In genomic region chr17:79472106-79472995, GRCm38 (mm10) we compare ENCODE assay signal across 10 mouse cellular contexts.
A peak's percentile ranks its signal among the peaks of the same experiment; 100 is the strongest.
DNase-seq lines count a peak whose midpoint lies in the region; ATAC-seq and TF ChIP-seq lines count a peak whose summit lies in the region.
"Had no signal": no experiment of that assay in that cellular context is flagged by ENCODE, and none has a peak within 500 bp of the region (broad histone marks: within the 10 kb centered on the region; RNA-seq: fewer than 3 reads in every experiment).

No protein-coding gene starts in this region.

- H3K4me3 ChIP-seq in forebrain, postnatal 0 days (ENCODE audit: low read depth, low read length), result no peak overlapping the region
- H3K4me3 ChIP-seq in forebrain, embryonic 13.5 days, result no peak overlapping the region
- 0 out of 2 replicates have a peak overlapping the region, but pooled peaks have one; percentile 6 for H3K4me3 ChIP-seq in lung, embryonic 16.5 days (ENCODE audit: low read length)
- H3K4me3 ChIP-seq: megakaryocyte, embryonic 14.5 days had no signal

- H3K27me3 ChIP-seq in forebrain, postnatal 0 days (ENCODE audit: insufficient read depth, low read length), result no peaks in the 10 kb centered on the region
- no peaks in the 10 kb centered on the region for H3K27me3 ChIP-seq in forebrain, embryonic 13.5 days
- H3K27me3 ChIP-seq in lung, embryonic 16.5 days (ENCODE audit: control insufficient read depth, insufficient read depth, low read depth, low read length), result no peaks in the 10 kb centered on the region
- H3K27me3 ChIP-seq: megakaryocyte, embryonic 14.5 days had no signal

- no peaks in the 10 kb centered on the region for H3K4me1 ChIP-seq in forebrain, postnatal 0 days (ENCODE audit: insufficient read depth)
- no peaks in the 10 kb centered on the region for H3K4me1 ChIP-seq in forebrain, embryonic 13.5 days
- peaks cover 12% of the 10 kb centered on the region for H3K4me1 ChIP-seq in lung, embryonic 16.5 days (replicated peaks; ENCODE audit: control insufficient read depth, insufficient read depth, low read length)
- H3K4me1 ChIP-seq: megakaryocyte, embryonic 14.5 days had no signal

- no peak overlapping the region for H3K4me2 ChIP-seq in forebrain, postnatal 0 days (ENCODE audit: low read depth)
- no peak overlapping the region for H3K4me2 ChIP-seq in forebrain, embryonic 13.5 days
- H3K4me2 ChIP-seq in lung, embryonic 16.5 days (ENCODE audit: low read depth, low read length), result peak overlapping the region; percentile 27; the same call in 1 of the 2 replicates

- 51% methylated on average over 10 of the region's 10 CpGs for WGBS in forebrain, postnatal 0 days
- WGBS in forebrain, embryonic 13.5 days, result 67% methylated on average over 10 of the region's 10 CpGs
- WGBS in lung, embryonic 16.5 days, result 18% methylated on average over 10 of the region's 10 CpGs

- H3K9me3 ChIP-seq in forebrain, postnatal 0 days (ENCODE audit: low read length), result no peaks in the 10 kb centered on the region
- no peaks in the 10 kb centered on the region for H3K9me3 ChIP-seq in forebrain, embryonic 13.5 days (replicated peaks)
- no peaks in the 10 kb centered on the region for H3K9me3 ChIP-seq in lung, embryonic 16.5 days (ENCODE audit: control insufficient read depth, low read length)

- no peak for TF ChIP-seq CTCF in forebrain, postnatal 0 days (IDR thresholded peaks at IDR 0.05; ENCODE audit: low read depth)

- no peak for DNase-seq in forebrain, postnatal 0 days
- DNase-seq in ovary, postnatal 14 days (ENCODE audit: low spot score), result peak; percentile 20
- DNase-seq in ovary, postnatal 10 days (ENCODE audit: low spot score), result no peak
- DNase-seq in testis, postnatal 14 days (ENCODE audit: low spot score), result peak; percentile 21
- DNase-seq in adrenal gland, adult 8-10 months, result no peak
- no peak for DNase-seq in T-cell, adult 2 months (ENCODE audit: low spot score)

- ATAC-seq in forebrain, postnatal 0 days, result peak; percentile 65
- no peak for ATAC-seq in forebrain, embryonic 13.5 days
- ATAC-seq in lung, embryonic 16.5 days (ENCODE audit: low read depth), result peak; percentile 86
- ATAC-seq: activated CD4-positive, CD25-positive, alpha-beta regulatory T cell, adult 4 months had no signal

- no peaks in the 10 kb centered on the region for H3K36me3 ChIP-seq in forebrain, postnatal 0 days (ENCODE audit: insufficient read depth)
- no peaks in the 10 kb centered on the region for H3K36me3 ChIP-seq in forebrain, embryonic 13.5 days (ENCODE audit: poor library complexity, severe bottlenecking)
- H3K36me3 ChIP-seq in lung, embryonic 16.5 days (ENCODE audit: control insufficient read depth, insufficient read depth, low read length), result no peaks in the 10 kb centered on the region

- H3K9ac ChIP-seq in forebrain, postnatal 0 days, result no peak overlapping the region
- H3K9ac ChIP-seq in forebrain, embryonic 13.5 days, result no peak overlapping the region
- H3K9ac ChIP-seq in lung, embryonic 16.5 days (ENCODE audit: low read length), result peak overlapping the region; percentile 15; the same call in 1 of the 2 replicates

- H3K27ac ChIP-seq in forebrain, postnatal 0 days (ENCODE audit: low read depth, low read length), result no peak overlapping the region
- no peak overlapping the region for H3K27ac ChIP-seq in forebrain, embryonic 13.5 days
- peak overlapping the region; percentile 68 for H3K27ac ChIP-seq in lung, embryonic 16.5 days (ENCODE audit: low read length)

Comparison
In these comparisons a context has a peak if more than half of its experiments do, and no peak if none do; other contexts are left out.
1. DNase-seq: peak in ovary, postnatal 14 days (single experiment) and testis, postnatal 14 days (single experiment); none in forebrain, postnatal 0 days (single experiment), ovary, postnatal 10 days (single experiment), adrenal gland, adult 8-10 months (single experiment) and T-cell, adult 2 months (single experiment).